ENCODE assay signal across 8 mouse cellular contexts in the genomic region with DNA sequence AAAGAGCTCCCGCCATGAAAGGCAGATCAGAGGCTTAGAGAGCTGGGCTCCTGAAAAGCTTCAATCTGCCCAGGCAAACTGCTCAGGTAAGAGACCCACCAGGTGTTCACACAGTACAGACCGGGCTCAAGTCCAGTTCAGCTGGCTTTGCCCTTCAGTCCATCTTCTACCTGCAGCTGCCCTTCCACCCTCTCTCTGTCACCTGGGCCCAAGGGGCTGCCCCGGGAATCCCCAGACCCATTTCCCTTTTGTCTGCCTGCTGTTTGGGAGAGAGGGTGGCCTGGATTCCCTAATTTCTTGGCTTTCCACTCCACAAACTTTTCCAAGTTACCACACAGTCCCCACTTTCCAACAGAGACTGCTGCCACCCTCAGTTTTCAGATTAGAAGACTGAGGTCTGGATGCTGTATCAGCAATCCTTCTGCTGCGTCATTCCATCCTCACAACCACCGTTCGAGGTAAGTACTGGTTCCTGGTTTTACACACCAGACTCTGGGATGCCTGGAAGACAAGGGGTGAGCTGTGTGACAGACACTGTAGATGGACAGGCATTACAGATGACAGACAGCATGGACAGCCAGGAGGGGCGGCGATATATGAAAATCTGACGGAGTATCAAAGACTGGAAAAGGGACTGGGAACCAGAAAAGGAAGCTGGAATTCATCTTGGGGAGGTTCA. TPM values are rescaled to one million over a fixed set of nuclear protein-coding genes. Genes with fewer than 3 reads are reported as not detected.
A peak's percentile ranks its signal among the peaks of the same experiment; 100 is the strongest.
DNase-seq lines count a peak whose midpoint lies in the region; ATAC-seq and TF ChIP-seq lines count a peak whose summit lies in the region.

A gene (plus strand): TSS at position 202 of the 679 bp plus-strand sequence.

- no peak for TF ChIP-seq CTCF in thymus, adult 2 months (IDR thresholded peaks at IDR 0.05; ENCODE audit: borderline replicate concordance, control insufficient read depth, extremely low read depth, insufficient read depth, low read length, poor library complexity)

- peak within 1 kb of the TSS; percentile 93 for H3K4me2 ChIP-seq in hindbrain, embryonic 12.5 days (replicated peaks)

- H3K27ac ChIP-seq in thymus, adult 2 months (ENCODE audit: control insufficient read depth, insufficient read depth, low read length), result peak within 1 kb of the TSS; percentile 79
- peak within 1 kb of the TSS; percentile 100 for H3K27ac ChIP-seq in hindbrain, embryonic 12.5 days

- H3K9me3 ChIP-seq in hindbrain, embryonic 12.5 days (replicated peaks), result no peaks in the 10 kb centered on the region

- H3K4me1 ChIP-seq in thymus, adult 2 months (replicated peaks; ENCODE audit: control insufficient read depth, insufficient read depth, low read length), result peaks cover 16% of the 10 kb centered on the region
- H3K4me1 ChIP-seq in hindbrain, embryonic 12.5 days, result peaks cover 29% of the 10 kb centered on the region

- no peak for TF ChIP-seq POLR2A in thymus, adult 2 months (IDR thresholded peaks at IDR 0.05; ENCODE audit: control insufficient read depth, extremely low read depth, insufficient read depth, low read length, poor library complexity)

- no peaks in the 10 kb centered on the region for H3K27me3 ChIP-seq in thymus, adult 2 months (ENCODE audit: control insufficient read depth, insufficient read depth, low read length)
- no peaks in the 10 kb centered on the region for H3K27me3 ChIP-seq in hindbrain, embryonic 12.5 days

- peak within 1 kb of the TSS; percentile 83 for H3K4me3 ChIP-seq in thymus, adult 2 months (ENCODE audit: control insufficient read depth, insufficient read depth, low read length)
- H3K4me3 ChIP-seq in hindbrain, embryonic 12.5 days, result peak within 1 kb of the TSS; percentile 97

- H3K36me3 ChIP-seq in thymus, adult 2 months (ENCODE audit: control insufficient read depth, insufficient read depth, low read length), result no peaks in the 10 kb centered on the region
- no peaks in the 10 kb centered on the region for H3K36me3 ChIP-seq in hindbrain, embryonic 12.5 days

- H3K9ac ChIP-seq in hindbrain, embryonic 12.5 days, result peak within 1 kb of the TSS; percentile 93

- peak; percentile 8 for DNase-seq in thymus, adult 2 months
- no peak for DNase-seq in thymus, postnatal 25 days
- peak; percentile 47 to 49 for DNase-seq in cerebellum, postnatal 14 days
- peak; percentile 10 to 13 for DNase-seq in frontal cortex, postnatal 25 days (ENCODE audit: low spot score in 2 of 2)
- DNase-seq in left cerebral cortex, adult 11 months (ENCODE audit: low spot score), result peak; percentile 15
- peak; percentile 16 for DNase-seq in lung, postnatal 25 days (ENCODE audit: low spot score)
- DNase-seq in right cerebral cortex, postnatal 10 days (ENCODE audit: low spot score in 2 of 2), result peak; percentile 46 to 55

- 44% methylated on average over 9 of the region's 9 CpGs for WGBS in thymus, adult 2 months
- WGBS in hindbrain, embryonic 12.5 days, result 16% methylated on average over 9 of the region's 9 CpGs

- no peak for ATAC-seq in hindbrain, embryonic 12.5 days (ENCODE audit: low FRiP score)

RNA-seq across cellular contexts. Expression of the gene that starts here (rescaled TPM):
- 29.0 and 37.4 TPM in 2 replicates for polyA plus RNA-seq in thymus, adult 2 months (2012; rRNA removed)
- 35.1 and 37.8 TPM in 2 replicates for polyA plus RNA-seq in hindbrain, embryonic 12.5 days (2016; fragmentation: Nextera tagmentation; extraction: Ambion mirVana)
